Mouse (Mus musculus) lung, adult 18-20 months (tissue): ENCODE results near the gene Plekhg5.

ENCODE experiments used
- DNase-seq, 2 experiments: peaks; one replicate each; pipeline ENCODE4 v3.0.0; 2022; ENCODE audit warnings: mixed read lengths in 2 of 2

Plekhg5 gene

GRCm38 (mm10) chr4:152097911-152098799, 25.9 kb downstream of the Plekhg5 start:
- peak; percentile 62 to 77 for DNase-seq

GRCm38 (mm10) chr4:152100541-152100940, 28.2 kb downstream of the Plekhg5 start:
- no peak for DNase-seq

GRCm38 (mm10) chr4:152101081-152101653, 28.9 kb downstream of the Plekhg5 start:
- no peak for DNase-seq

GRCm38 (mm10) chr4:152101921-152102320, 29.6 kb downstream of the Plekhg5 start:
- no peak for DNase-seq

- DNase-seq, result peak; percentile 65 to 73
Measured at GRCm38 (mm10) chr4:152103025-152103424, 30.7 kb downstream of the Plekhg5 start.

- DNase-seq, result no peak
Measured at GRCm38 (mm10) chr4:152106746-152107145, 34.4 kb downstream of the Plekhg5 start.

- peak; percentile 90 to 93 for DNase-seq
Measured at GRCm38 (mm10) chr4:152107493-152107892, 35.2 kb downstream of the Plekhg5 start.

- peak; percentile 86 to 89 for DNase-seq
Measured at GRCm38 (mm10) chr4:152107971-152108509, 35.7 kb downstream of the Plekhg5 start.

GRCm38 (mm10) chr4:152108673-152109072, 36.4 kb downstream of the Plekhg5 start:
- DNase-seq, result no peak

GRCm38 (mm10) chr4:152109509-152109908, 37.2 kb downstream of the Plekhg5 start:
- DNase-seq, result no peak

GRCm38 (mm10) chr4:152110689-152111088, 38.4 kb downstream of the Plekhg5 start:
- no peak for DNase-seq

GRCm38 (mm10) chr4:152112329-152112728, 40.0 kb downstream of the Plekhg5 start:
- no peak for DNase-seq

- no peak for DNase-seq
Measured at GRCm38 (mm10) chr4:152114080-152114479, 41.8 kb downstream of the Plekhg5 start.

GRCm38 (mm10) chr4:152115921-152116612, 43.8 kb downstream of the Plekhg5 start, which contains the start of gene Tnfrsf25:
TSS of gene Tnfrsf25 (plus strand) at chr4:152115934.
- DNase-seq, result no peak

- no peak for DNase-seq
Measured at GRCm38 (mm10) chr4:152117538-152117937, 45.2 kb downstream of the Plekhg5 start.

- DNase-seq, result no peak
Measured at GRCm38 (mm10) chr4:152119396-152120292, 47.3 kb downstream of the Plekhg5 start.

- no peak for DNase-seq
Measured at GRCm38 (mm10) chr4:152120311-152121182, 48.2 kb downstream of the Plekhg5 start.

GRCm38 (mm10) chr4:152121183-152121505, 48.8 kb downstream of the Plekhg5 start:
- DNase-seq, result no peak

- DNase-seq, result no peak
Measured at GRCm38 (mm10) chr4:152124361-152124961, 52.2 kb downstream of the Plekhg5 start.

- peak in 1 of 2 experiments; percentile 43 for DNase-seq
Measured at GRCm38 (mm10) chr4:152125161-152126025, 53.1 kb downstream of the Plekhg5 start.
